Mouse (Mus musculus): ENCODE results near the gene Churc1.
"Not testable (repeated sequence)": the region's sequence is repeated elsewhere in the genome, so short reads cannot be mapped to it uniquely, and the experiment has no call there.

The Churc1 gene

DNA sequence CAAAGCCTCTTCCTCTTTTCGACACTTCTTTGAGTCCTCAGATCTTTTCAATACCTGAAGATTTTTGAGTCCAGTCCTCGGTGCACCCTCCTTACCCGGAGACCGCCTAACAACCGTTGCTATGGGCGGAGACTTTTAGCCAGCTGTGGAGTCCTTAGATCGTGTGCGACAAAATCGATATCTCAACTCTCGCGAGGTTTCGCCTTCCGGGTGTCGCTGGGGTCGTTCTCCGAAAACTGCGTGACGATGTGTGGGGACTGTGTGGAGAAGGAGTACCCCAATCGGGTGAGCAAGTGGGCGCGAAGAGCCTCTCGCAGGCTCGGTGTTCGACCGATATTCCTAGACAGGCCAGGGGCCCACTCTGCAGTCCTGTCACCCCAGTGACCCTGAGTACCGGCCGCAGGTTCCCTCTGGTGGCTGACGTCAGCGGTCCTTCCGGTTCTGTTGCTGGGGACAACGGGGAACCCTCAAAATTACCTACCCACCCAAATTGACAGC lies at the start of gene Churc1, which contains the start of gene Fntb:
Gene Churc1 (plus strand): TSS at position 185 of the 498 bp plus-strand sequence.
Gene Fntb (plus strand): TSS at position 236 of the 498 bp plus-strand sequence.
- DNase-seq (ENCODE audit: low spot score in 2 of 2): peak; percentile 81 to 88

GRCm38 (mm10) chr12:76718384-76718783 lies 47.0 kb upstream of the Churc1 start:
- no peak for DNase-seq (ENCODE audit: low spot score in 2 of 2)

DNA sequence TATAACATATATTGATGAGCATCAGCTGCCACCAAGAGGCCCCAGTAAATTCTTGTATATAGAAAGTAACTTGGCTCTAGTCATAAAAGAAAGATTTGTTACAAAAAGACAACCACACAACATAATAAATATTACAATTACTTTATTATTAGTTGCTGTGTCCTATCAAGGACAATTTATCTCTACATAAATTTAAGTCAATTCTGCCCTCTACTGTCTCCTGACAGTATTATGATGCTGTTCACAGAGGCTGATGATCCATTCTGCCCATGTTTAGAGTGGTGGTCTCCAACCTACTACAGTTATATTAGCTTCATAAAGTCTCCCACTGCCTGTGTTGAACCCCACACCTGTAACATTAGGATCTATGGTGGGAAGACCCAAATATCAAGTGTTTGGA lies 44.8 kb upstream of the Churc1 start:
- DNase-seq (ENCODE audit: low spot score in 2 of 2): no peak

- DNase-seq (ENCODE audit: low spot score in 2 of 2): no peak
Observed at GRCm38 (mm10) chr12:76722026-76722425, 43.3 kb upstream of the Churc1 start.

- no peak for DNase-seq (ENCODE audit: low spot score in 2 of 2)
Observed at GRCm38 (mm10) chr12:76727955-76728354, 37.4 kb upstream of the Churc1 start.

- no peak for DNase-seq (ENCODE audit: low spot score in 2 of 2)
Observed at GRCm38 (mm10) chr12:76750866-76751459, 14.4 kb upstream of the Churc1 start.

DNA sequence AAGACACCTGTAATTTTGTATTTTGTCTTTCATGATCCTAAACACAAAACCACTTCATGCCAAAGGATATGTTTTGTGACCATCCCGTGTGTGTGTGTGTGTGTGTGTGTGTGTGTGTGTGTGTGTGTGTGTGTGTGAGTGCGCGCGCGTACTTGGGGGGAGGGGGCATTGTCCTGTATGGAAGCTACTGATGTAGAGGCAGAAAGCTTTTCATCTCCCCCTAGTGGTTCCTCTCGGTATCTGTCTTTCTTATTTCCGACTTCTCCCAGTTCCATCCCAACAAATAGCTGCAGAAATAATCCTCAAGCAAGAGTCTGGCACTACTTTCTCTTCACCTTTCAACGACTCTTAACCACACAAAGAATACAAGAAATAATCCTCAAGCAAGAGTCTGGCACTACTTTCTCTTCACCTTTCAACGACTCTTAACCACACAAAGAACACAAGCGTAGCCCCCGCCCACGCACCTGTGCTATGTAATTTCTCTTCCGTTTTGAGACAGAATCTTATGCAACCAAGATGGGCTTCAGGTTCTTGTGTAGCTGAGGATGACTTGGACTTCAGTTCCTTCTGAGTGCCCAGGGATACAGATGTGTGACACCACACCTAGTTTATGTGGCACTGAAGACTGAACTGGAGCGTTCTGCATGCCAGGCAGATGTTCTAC lies 12.6 kb upstream of the Churc1 start:
- peak; percentile 21 to 22 for DNase-seq (ENCODE audit: low spot score in 2 of 2)

DNA sequence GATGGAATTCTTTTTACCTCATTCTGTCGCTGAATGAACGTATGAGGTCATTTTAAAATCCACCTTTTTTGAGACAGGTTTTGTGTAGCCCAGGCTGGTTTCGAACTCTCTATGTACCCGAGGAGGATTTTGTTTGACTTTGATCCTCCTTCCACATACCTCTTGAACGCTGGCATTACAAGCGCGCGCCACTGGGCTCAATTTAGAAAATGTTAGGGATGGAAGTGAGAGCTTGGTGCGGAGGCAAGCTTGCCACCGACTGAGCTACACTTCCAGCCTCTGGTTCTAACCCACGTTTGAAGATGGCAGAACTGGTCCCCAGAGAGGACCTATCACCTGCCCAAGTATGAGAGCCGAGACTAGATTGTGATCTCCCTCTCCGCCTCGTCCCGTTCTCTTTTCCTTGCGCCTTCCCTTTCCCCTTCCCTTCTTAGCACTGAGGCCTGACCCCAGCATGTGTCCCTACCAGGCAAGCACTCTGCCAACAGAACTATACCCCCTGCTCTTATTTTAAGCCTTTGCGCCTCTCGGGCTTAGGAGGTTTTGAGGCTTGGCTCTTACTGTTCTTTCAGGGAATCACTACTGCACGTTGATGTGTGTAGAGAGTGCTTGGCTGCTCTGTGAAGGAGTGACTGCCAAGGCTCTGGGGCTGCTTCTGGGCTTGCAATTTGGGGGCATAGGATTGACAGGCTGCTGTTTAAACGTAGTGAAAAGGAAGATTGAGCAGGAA lies 728 bp downstream of the Churc1 start:
- peak in 1 of 2 experiments; percentile 16 for DNase-seq (ENCODE audit: low spot score in 2 of 2)

- no peak for DNase-seq (ENCODE audit: low spot score in 2 of 2)
Observed at GRCm38 (mm10) chr12:76770841-76771500, 5.6 kb downstream of the Churc1 start.

- no peak for DNase-seq (ENCODE audit: low spot score in 2 of 2)
Observed at GRCm38 (mm10) chr12:76771540-76771939, 6.2 kb downstream of the Churc1 start.

DNA sequence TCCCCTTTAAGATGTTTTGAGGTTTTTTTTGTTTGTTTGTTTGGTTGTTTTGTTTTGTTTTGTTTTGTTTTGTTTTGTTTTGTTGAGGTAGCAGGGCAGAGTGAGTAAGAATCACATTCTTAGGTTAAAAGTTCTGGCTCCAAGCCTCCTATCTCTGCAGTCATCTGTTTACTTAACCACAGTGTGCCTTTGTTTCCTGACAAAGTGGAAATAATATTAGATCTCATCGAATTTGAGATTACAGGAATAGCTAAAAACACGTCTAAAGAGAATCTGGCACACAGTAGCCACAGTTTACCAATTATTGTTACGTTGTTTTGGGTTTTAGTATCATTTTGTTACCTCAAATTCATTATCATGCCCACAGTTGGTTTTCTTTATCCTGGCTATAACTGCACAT lies 9.3 kb downstream of the Churc1 start:
- no peak for DNase-seq (ENCODE audit: low spot score in 2 of 2)

DNA sequence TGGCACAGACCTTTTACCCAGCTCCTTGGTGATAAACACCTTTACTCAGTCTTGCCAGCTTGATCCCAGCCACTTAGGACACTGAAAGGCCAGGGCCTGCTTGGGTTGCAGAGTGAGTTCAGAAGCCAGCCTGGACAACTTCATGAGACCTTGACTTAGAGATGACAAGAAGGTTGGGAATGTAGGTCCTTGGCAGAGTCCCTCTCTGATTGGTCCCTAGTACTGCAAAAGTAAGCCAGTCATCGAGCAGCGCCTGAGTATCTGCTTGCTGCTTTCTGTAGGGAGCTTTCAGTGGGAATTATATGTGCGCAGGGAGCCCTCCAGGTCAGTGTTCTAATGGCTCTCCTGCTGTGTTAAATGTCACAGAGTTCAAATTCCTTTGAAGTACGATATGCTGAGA lies 9.8 kb downstream of the Churc1 start:
- DNase-seq (ENCODE audit: low spot score in 2 of 2): no peak

GRCm38 (mm10) chr12:76776898-76777297 lies 11.6 kb downstream of the Churc1 start:
- DNase-seq (ENCODE audit: low spot score in 2 of 2): no peak

- DNase-seq (ENCODE audit: low spot score in 2 of 2): no peak
Observed at GRCm38 (mm10) chr12:76777845-76778244, 12.5 kb downstream of the Churc1 start.

DNA sequence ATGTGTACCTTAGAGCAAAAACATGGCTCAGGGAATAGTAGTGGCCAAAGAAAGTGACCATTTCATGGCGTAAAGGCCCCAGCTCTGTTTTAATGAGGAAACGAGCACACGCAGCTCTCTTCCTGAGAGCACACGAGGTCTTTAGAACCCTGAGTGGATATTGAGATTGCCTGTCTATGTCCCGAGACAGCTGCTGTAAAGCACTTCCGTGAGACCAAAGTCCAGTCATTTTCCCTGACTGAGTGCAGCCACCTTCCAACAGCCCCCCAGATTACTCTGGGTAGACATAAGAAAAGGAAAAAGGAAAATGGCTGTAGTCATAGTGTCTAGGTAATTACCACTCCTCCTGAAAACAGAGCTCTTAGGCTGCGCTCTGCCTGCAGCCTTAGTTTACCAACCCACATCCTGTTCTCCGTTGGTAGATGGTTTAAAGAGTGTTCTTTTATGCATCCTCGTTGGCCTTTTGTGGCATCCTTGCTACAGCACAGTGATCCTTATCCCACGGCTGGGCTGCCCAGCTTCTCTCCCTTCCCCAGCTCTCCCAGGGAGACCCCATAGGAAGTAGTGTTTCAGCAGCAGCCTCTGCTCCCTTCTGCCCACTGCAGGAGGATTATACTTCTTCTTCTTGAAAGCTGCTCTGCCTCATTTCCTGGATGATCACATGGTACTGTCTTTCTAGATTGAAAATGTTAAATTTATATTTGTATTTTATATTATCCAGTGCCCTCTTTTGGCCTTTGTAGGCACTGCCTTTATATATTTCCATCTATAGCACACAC lies 13.2 kb downstream of the Churc1 start:
- no peak for DNase-seq (ENCODE audit: low spot score in 2 of 2)

DNA sequence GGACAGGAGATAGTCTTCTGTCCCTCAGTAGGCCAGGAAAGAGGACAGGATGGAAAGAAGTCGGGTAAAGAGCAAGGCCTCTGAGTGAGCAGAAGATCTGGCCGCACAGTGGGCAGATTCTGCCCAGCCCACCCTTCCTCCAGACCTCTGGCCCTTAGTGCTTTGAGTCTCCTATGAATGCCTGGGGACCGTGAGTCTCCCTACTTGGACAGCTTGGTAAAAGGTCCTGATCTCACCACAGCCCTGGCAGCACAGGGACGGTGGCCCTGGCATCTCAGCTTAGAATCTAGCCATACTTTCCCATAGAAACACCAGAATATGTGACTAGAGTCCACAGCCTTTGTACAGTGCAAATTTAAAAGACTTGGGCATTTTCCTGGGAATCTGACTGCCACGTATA lies 14.6 kb downstream of the Churc1 start:
- DNase-seq (ENCODE audit: low spot score in 2 of 2): no peak

DNA sequence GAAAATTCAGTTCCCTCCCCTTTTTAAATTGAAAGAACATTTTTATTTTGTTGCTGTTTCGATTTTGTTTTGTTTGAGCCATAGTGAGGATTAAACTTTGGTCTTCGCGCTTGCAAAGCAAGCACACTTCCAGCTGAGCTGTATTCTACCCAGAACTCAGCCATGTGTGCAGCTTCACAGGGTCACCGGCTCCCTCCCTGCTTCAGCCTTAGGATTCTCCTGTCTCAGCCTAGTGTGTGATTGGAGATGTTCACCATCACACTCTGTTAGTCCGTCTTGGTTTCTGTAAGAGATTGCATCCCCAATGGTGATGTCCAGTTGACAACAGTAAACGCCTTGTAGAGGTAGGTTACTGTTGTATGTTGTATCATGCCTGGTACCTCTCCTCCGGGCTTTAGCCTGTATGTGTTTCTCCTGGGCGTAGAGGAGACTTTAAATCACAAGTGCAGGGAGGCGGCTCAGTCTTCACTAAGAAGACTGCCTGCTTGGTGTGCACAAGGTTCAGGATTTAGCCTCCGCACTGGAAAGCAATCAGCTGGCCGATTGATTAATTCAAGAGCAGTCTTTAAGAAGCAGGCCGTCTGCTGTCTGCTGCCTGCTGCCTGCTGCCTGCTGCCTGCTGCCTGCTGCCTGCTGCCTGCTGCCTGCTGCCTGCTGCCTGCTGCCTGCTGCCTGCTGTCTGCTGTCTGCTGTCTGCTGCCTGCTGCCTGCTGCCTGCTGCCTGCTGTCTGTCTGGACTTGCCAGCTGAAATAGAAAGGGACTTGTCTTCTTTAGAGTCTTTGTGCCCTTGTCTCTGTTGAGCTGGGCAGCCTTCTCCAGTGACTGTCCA lies 15.5 kb downstream of the Churc1 start:
- no peak for DNase-seq (ENCODE audit: low spot score in 2 of 2)

DNA sequence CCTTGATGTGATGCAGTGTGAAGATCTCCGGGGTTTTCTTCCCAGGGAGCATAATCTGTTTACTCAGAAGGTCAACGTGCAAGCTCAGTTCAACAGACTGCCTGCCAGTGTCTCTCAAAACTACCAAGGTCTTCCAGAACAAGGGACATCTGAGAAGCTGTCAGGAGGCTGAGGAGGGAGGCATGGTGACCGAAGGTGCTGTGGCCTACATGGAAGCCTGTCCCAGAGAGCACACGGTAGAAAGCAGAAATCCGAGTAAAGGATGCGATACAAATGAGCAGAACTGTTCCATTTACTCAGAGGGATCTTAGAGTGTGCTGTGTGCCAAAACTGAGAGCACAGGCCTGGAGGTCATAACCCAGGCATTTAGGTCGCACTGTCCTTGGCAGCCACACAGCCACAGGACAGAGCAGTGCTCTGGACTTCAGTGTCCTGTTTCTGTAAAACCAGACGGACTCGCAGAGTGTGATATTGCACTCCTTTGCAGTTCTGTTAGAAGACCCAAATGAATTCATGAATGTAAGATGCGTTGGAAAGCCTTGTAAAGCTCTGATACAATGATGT lies 18.8 kb downstream of the Churc1 start:
- DNase-seq (ENCODE audit: low spot score in 2 of 2): no peak

DNA sequence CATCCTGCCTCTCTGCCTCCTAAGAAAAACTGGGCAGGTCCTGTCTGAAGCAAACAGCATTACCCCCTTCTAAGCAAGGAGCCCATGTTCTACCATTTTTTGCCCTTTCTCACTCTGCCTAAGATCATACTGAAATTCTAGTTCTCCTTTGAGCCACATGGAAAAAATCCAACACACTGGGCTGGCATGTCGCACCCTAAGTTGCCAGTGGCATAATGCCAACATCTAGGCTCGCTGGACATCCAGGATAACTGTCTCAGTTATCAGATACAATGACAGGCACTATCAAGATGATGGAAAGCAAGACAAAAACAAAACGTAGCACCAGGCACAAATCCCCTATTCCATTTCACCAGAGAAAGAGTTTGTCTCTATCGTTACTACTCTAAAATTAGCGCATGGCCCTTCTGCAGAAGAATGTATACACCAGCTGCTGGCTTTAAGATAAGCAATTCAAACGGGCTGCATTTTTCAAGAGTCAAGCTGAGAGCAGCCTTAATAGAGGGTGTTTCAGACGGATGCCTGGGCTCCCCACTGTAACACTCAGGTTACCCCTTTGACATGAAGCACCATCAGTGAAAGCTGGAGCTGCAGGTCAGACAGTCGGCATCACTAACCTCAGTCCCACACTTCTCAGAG lies 25.2 kb downstream of the Churc1 start:
- DNase-seq (ENCODE audit: low spot score in 2 of 2): no peak

DNA sequence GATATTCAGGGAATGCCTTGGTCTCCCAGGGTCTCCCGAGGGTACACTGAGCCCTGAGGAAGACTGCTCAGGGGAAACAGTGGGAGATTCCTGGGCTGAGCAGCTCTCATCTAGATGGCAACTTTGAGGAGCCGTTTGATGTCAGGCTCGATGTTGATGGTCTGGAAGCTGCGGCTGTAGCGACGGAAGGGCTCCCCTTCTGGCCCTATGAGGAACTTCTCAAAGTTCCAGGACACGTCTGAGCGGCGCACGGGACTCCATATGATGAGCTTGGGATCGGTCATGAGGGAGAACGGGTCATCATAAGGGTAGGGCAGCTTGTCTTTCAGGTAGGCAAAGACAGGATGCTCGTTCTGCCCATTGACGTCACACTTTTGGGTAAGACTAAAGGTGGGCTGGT lies 27.2 kb downstream of the Churc1 start:
- not testable (repeated sequence) for DNase-seq (ENCODE audit: low spot score in 2 of 2)
